Mouse (Mus musculus) c-Kit-negative CD71-positive TER-119-positive erythroid progenitor cells, embryonic 14.5 days (primary cell): Measurements from ENCODE around the gene Cdc42.

Source experiments
- DNase-seq: peaks from one replicate; pipeline ENCODE4 v3.0.0-alpha.2; 2013; ENCODE audit warnings: low read depth, low spot score

Cdc42 gene

DNA sequence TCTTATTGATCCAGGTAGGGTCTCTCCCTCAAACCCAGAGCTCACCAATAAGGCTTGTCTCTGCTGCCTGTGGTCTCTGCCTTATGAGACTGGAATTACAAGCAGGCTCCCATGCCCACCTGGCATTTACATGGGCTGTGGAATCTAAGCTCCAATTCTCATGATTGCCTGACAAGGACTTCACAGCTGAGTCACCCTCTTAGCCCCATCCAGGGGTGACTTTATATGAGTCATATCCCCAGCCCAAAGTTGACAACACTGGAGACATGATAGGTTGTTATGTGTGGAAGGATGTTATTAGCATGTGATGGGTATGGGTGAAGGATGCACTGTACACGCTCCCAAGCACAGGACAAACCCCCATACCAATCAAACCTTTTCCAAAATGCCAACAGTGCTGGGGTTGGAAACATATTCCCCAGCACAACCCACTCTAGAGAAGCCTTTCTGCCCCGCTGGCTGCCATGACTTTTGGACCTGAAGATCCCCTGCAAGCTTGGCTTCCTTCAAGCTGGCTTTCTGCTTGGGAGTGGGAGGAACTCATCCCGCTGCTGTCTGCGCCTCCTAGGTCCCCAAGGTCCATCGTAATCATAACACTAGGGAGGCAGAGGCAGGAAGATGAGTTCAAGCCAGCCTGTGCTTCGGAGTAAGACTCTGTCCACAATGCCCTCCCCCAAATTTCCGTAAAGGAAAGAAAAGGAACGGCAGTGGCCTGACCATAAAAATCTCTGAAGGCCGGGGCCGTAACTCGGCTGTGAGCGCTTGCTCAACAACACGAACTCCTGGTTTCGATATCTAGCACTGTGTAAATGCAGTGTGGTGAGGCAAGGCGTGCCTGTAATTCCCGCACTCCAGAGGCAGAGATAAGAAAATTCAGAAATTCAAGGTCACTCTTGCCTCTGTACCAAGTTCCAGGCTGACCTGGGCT lies 14.3 kb upstream of the Cdc42 start:
- no peak for DNase-seq

DNA sequence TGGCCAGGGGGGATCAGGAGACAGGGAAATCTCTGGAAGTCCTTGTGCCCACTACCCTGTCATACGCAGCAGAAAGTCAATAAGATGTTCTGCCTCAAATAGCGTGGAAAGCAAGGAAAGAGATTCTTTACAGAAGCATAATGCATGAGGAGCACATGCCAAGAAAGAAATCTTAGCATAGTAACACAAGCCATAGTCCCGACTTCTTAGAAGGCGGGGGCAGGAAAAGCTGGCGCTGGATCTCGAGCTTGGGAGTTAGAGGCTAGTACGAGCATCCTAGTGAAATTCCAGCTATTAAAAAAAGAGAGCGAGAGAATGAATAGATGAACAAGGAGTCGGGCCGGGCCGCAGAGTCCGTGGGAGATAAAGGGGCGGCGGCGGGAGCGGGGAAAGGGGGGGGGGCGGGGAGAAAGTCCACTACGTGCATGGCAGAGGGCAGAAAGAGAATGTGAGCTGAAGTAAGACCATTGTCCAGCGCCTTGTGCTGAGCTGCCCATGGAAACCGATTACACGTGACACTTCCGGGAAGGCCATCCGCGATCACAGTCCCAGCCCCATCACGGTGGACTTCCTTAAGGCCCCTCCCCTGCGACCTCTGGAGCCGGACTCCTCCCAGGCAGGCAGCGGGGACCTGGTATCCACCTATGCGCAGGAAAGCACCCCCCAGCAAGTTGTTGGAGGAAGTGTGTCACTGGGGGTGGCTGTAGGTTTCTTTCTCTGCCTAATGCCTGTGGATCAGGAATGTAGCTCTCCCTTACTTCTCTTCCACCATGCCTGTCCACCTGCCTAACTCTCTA lies 12.6 kb upstream of the Cdc42 start:
- no peak for DNase-seq

DNA sequence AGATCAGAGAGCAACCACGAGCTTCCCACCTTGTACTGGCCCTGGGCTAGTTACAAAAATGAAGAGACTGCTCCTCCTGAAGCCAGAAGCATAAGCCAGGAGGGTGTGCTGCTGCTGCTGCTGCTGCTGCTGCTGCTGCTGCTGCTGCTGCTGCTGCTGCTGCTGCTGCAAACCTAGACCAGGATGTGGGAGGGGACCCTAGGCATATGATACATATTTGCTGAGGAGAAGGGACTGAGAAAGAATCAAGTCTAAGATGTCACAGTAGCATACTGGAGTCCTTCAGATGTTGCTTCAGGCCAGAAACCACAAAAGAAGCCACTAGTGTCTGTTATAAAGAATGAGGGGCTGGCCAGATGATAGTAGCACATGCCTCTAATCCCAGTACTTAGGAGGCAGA lies 10.7 kb upstream of the Cdc42 start:
- no peak for DNase-seq

DNA sequence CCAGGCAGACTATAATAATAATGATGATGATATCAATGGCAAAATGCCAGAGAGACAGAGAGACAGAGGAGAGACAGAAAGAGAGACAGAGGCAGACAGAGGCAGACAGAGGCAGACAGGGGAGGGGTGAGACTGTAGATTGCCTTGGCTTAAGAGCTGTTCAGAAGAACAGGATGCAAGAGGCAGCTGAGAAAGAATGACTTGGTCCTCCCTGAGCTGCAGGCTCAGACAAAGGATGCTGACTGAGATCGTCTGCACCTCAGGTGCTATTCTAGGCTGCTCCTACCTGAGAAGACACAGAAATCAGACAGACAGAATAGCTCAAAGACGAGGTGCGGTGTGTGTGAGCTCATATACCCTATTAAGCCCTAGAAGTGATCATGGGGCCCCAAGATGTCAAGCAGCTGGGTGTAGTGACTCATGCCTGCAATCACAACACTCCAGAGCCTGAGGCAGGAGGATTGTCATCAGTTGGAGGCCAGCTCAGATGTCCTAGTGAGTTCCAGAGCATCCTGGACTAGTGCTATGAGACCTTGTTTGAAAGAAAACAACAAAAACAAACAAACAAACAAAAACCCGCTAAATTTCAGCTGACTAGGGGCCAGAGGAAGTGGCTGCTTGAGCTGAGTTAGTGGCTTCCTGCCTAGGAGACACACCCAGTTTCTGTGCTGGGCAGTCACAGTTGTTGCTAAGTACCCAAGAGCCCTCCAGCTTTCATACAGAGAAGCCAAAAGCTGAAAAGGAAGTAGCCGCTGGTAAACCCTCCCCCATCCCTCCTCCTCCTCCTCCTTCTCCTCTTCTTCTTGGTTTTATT lies 10.0 kb upstream of the Cdc42 start:
- DNase-seq = no peak

DNA sequence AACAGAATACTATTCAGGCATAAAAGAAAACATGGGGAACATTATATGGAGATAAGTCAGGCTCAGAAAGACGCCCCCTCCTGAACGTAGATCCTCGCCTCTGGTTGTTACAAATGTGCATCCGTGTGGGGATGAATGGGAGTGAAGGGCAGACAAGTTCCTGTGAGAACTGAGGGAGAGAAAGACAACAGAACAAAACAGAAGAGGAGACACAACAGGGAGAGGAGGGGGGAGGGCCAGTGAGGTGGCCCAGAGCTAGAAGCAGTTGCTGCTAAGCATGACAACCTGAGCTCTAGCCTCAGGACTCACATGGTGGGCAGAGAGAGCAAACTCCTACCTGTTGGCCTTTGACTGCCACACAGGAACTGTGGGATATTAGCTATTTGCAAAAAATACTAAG lies 8.6 kb upstream of the Cdc42 start:
- no peak for DNase-seq

DNA sequence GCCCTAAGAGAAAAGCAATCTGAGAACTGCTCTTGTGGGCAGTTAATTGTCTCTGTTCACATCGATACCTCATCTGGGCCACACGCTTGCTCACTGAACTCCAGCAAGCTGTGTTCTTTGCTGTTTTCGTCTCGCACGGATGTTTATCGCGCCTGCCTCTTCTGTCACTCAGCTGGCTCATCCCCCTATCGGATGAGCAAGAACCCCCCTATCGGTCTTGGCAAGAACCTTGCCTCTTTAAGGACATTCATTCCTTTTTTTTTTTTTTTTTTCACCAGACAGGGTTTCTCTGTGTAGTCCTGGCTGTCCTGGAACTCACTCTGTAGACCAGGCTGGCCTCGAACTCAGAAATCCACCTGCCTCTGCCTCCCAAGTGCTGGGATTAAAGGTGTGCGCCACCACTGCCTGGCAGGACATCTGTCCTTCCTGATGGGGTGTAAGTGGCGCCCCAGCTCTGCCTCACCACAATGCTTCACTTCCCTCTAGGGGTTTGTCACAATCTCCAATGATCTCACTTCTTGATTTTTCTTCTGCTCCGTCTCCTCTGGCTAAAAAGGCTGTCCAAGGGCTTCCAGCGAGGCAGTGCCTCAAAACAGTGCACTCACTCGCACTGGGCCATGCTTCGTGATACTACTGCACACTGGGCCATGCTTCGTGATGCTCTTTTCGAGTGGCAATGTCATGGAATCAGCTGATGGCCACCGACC lies 8.0 kb upstream of the Cdc42 start:
- DNase-seq = no peak

DNA sequence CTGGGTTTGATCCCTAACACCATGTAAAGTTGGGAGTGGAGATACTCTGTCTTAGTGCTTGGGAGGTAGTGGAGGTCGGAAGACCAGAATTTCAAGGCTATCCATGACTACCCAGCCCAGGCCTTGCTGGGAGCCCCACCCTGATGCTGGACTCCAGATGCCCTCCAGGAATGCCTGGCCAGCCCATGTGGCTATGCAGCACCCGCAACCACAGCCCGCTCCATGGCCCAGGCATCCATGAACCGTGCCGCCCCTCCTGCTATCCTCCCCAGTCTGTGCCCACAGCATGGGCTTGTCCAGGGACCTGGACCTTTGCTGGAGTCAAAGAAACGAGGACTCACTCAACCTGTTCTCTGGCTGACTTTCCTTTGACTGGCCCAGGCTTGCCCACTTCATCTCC lies 7.3 kb upstream of the Cdc42 start:
- DNase-seq = no peak

DNA sequence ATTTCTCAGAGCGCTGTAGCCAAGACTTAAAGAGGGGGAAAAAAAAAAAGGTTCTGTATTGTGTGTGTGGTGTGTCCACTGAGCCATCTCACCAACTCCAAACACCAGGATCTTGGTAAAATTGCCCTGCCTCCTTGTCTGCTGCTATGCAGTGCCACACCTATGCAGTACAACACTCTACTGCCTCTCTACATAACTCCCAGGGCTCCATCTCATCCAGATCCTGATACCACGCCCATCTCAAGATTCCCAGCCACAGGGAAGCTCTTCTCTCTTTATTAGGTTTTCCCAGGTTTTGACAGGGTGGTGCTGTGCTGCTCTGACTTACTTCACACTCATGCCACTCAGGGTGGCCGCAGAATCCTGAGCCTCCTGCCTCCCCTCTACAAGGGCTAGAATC lies 3.5 kb upstream of the Cdc42 start:
- DNase-seq = no peak

DNA sequence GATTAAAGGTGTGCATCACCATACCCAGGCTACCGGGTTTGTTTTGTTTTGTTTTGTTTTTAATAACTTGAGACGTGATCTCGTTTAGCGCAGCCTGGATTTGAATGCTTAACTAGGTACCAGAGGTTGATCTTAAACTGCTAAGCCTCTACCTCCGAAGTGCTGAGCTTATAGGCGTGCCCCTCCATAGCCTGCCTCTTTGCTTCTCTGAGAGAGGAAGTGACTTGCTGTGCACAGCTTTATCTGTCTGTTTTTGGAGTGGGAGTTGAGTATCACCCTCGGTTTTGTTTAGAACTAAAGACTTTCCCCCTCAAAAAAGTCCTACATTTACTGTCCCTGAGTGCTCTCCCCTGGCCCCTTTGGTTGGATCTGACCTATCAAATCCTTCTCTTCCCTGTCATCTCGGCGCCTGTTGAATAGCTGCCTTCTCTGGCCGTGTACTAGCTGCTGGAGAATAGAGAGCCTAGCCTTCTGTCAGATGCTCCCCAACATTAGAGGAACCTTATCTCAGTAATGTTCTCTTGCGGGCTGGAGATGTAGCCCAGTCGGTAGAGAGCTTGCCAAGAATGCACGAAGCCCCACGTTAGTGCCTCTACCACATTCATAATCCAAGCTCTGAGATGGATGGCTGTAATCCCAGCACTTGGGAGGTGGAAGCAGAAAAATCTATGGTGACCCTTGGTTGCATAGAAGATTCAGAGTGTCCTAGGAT lies 927 bp upstream of the Cdc42 start:
- DNase-seq = no peak

DNA sequence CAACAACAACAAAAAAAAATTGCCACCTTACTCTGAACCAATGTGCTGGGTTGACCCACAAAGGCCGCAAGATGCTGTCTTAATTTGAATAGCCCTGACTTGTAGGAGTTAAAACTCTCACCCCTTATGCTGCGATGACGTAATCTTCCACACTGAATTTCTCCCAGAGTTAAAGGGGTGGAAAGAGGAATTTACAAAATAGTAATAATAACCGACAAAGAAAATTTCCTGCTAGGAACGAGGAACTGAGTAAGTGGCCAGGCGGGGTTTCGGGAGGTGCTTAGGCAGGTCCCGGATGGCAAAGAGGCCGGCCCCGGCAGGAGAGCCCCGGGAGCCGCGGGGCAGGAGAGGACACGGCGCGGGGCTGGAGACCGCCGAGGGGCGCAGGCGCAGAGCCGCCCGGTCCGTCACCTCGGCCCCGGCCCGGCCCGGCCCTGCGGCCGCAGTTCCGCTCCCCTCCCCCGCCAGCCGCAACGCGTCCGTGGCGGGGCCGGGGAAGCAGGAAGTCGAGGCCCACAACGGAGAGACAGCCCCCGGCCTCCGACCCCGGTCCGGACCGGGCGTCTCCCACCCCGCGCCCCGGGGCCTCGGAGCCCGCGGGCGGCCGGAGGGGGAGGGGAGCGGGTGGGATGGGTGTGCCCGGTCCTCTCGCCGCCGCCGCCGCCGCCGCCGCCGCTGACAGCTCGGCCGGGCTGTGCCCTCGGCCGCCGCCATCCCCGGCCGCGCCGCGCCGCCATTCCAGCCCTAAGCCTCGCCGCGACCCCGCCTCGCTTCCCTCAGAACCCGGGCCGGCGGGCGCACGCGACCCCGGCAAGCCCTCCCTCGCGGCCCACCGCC lies 628 bp downstream of the Cdc42 start:
- peak; percentile 42 for DNase-seq

DNA sequence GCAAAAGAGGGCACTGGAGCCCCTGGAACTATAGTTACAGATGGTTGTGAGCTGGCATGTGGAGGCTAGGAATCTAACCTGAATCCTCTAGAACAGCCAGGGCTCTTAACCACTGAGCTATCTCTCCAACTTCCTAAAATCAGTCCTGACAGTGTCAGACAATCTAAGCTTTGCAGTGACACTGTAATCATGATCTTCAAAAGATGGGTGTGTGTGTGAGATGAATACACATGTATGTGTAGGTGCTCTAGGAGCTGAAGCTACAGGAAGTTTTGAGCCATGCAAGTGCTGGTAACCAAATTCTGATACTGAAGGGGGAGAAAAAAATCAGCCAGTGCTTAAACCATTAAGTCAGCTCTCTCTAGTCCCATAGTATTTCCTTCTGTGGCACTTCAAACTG lies 6.9 kb downstream of the Cdc42 start:
- DNase-seq = no peak

DNA sequence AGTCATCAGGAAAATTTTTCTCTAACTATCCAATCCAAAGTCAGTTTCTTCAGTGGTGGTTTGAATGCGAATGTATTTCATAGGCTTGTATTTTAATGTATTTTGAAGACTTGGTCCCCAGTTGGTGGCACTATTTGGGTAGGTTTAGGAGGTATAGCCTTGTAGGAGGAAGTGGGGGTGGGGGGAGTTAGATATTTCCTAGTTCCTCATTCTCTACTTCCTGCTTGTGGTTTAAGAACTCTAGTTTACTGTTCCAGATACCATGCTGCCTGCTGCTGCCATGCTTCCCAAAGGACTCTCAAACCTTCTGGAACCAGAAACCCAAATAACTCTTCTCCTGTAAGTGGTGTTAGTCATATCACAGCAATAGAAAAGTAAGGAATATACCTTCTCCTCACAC lies 11.7 kb downstream of the Cdc42 start:
- DNase-seq = no peak

DNA sequence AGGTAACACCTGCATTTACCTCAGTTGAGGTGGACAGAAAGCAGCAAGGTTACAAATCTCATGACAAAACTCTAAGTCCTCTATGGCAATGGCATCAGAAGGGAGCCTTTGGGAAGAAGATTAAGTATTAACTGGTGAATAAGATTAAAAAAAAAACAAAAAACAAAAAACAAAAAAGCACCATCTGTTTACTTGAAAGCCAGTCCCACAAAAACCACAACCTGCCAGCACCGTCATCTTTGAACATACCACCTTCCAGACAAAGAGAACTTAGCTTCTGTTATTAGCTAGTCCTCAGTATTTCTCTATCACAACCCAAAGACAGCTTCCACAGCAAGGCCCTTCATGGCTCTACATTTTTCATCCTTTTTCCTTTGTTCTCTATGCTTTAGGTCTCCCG lies 12.4 kb downstream of the Cdc42 start:
- DNase-seq = no peak

DNA sequence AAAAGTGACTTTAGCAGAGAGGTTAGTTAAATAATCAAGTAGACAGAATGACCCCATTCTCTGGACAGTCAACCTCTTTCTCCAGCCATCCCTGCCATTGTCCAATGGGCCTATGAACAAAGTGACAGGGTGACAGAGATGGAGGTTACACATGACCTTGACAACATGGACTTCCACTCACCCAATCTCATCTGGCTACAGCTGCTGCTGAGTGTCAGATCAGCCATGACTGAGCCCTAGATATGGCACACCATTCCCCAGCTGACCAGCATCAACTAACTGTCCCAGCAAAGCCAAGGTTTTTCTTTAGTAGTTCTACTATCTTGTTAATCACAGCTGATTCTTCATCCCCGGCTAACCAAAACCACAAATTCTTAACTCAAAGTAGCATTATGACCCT lies 14.7 kb downstream of the Cdc42 start:
- no peak for DNase-seq

DNA sequence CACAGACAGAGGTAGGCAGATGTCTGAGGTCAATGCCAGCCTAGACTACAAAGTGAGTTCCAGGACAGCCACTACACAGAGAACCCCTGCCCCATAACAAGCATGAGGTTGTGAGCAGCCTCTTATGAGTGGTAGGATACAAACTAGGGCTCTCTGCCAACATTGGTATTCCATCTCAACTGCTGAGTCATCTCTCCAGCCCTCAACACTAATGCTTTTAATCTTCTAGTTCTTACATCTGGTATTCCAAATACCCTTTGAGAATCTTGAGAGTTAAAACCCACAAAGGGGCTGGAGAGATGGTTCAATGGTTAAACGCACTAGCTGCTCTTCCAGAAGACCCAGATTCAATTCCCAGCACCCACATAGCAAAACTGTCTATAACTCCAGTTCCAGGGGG lies 18.1 kb downstream of the Cdc42 start:
- no peak for DNase-seq

DNA sequence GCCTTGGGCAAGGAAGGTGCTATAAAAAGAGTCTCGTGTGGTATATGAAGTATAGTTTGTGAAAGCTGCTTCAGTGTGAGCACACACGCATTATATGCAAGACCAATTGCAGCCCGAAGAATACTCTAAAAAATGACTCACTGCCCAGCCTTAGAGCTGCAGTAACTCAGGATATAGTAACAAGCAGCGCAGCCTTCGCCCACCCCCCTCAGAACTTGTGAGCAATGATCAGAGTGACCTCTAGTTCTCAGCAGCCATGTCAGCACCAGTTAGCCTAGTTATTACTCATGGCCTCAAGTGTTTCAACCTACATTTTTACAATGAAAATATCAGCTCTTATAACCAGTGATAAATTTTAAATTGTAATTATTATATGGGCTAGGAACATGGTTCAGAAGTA lies 21.1 kb downstream of the Cdc42 start:
- DNase-seq = no peak

DNA sequence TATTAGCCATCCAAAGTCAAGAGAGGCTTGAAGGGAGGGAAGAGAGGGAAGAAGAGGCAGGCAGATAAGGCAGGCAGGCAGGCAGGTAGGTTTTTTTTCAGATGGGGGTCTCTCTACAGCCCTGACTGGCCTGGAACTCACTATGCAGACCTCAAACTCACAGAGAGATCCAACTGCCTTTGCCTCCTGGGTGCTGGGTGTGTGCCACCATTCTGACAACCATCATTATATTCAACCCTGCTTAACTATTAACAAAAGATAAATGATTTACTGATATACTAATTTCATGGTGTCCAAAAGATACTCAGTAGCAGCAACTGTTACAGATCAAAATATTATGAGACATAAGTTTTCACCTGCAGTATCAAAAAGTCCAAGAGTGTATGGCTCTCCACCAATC lies 25.5 kb downstream of the Cdc42 start:
- no peak for DNase-seq

DNA sequence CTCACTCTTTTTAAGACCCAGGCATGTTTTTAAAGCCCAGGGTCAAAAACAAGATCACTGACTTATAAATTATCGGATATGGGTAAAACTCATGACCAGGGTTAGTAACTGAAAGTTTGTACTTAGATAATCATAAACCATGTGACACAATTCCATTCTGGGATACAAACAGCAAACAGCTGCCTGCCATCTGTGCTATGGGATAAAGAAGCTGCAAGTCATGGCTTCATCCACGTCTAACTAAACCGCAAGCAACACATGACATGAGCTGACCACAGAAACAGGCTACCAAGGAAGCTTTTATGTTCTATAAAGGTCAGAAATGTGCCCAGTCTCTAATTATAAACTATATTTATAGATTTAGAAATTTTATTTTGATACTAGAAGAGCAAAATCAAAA lies 31.0 kb downstream of the Cdc42 start:
- no peak for DNase-seq

DNA sequence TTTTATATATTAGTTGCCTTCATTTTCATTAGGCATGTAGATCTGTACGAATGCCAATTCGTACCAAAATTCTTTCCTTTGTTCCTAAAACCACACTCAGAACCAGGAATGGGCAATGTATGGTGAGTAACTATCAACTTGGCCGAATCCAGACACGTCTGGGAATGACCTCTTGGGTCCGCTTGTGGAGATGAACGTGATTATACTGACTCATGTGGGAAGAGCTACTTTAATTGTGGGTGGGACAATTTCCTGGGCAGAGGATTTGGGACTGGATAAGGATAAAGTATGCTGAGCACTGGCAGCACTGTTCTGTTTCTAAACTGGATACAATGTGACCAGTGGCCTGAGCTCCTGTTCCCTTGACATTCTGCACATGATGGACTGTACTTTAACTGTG lies 32.6 kb downstream of the Cdc42 start:
- DNase-seq = no peak
